Mouse (Mus musculus): ENCODE data around the gene Tspan9.

GRCm38 (mm10) chr6:128011781-128012180 lies 131.6 kb downstream of the Tspan9 start:
- TF ChIP-seq CTCF (conservative IDR thresholded peaks at IDR 0.05; ENCODE audit: insufficient read depth, insufficient read length, low read depth, low read length): no peak
- no peak for TF ChIP-seq POLR2A (IDR thresholded peaks at IDR 0.05; ENCODE audit: low read depth, low read length)

Data from kidney, adult 2 months (tissue).